Mouse (Mus musculus): ENCODE results near the gene Krt42. TPM values are rescaled to one million over a fixed set of nuclear protein-coding genes. Genes with fewer than 3 reads are reported as not detected.

Gene Krt42
- polyA plus RNA-seq, 1 experiment: not detected

- no peak for TF ChIP-seq GATA1 (IDR thresholded peaks at IDR 0.05; ENCODE audit: low read length)
Observed at GRCm38 (mm10) chr11:100254360-100255090, 15.1 kb downstream of the Krt42 start.

GRCm38 (mm10) chr11:100248852-100249465, 20.7 kb downstream of the Krt42 start, which contains the start of gene Krt16:
TSS of gene Krt16 (minus strand) at chr11:100248902.
- TF ChIP-seq GATA1 (IDR thresholded peaks at IDR 0.05; ENCODE audit: low read length): no peak

- no peak for TF ChIP-seq GATA1 (IDR thresholded peaks at IDR 0.05; ENCODE audit: low read length)
Observed at GRCm38 (mm10) chr11:100221741-100222140, 47.9 kb downstream of the Krt42 start.

GRCm38 (mm10) chr11:100219304-100219703, 50.4 kb downstream of the Krt42 start:
- TF ChIP-seq GATA1 (IDR thresholded peaks at IDR 0.05; ENCODE audit: low read length): no peak

Other genes starting within 250 kb of the Krt42 start
- gene Krt33b, start 240.0 kb downstream of the Krt42 start, polyA plus RNA-seq (2012): not detected in 2 replicates
- gene Krt34, start 228.3 kb downstream of the Krt42 start, polyA plus RNA-seq (2012): not detected in 2 replicates
- gene Krt31, start 219.3 kb downstream of the Krt42 start, polyA plus RNA-seq (2012): not detected in 2 replicates
- not detected in 2 replicates for gene Krt32, start 181.6 kb downstream of the Krt42 start, polyA plus RNA-seq (2012)
- not detected in 2 replicates for gene Krt35, start 173.6 kb downstream of the Krt42 start, polyA plus RNA-seq (2012)
- not detected in 2 replicates for gene Krt36, start 164.2 kb downstream of the Krt42 start, polyA plus RNA-seq (2012)
- not detected in 2 replicates for gene Krt13, start 148.3 kb downstream of the Krt42 start, polyA plus RNA-seq (2012)
- gene Krt15, start 133.9 kb downstream of the Krt42 start, polyA plus RNA-seq (2012): not detected in 2 replicates
- not detected in 2 replicates for gene Krt19, start 121.2 kb downstream of the Krt42 start, polyA plus RNA-seq (2012)
- gene Krt9, start 76.6 kb downstream of the Krt42 start, polyA plus RNA-seq (2012): not detected in 2 replicates
- gene Krt14, start 62.3 kb downstream of the Krt42 start, polyA plus RNA-seq (2012): not detected in 2 replicates
- not detected in 2 replicates for gene Krt16, start 21.0 kb downstream of the Krt42 start, polyA plus RNA-seq (2012)
- gene Krt17, start 8.8 kb downstream of the Krt42 start, polyA plus RNA-seq (2012): 0.04 TPM in 1 of 2 replicates, not detected in the other
- gene Eif1, start 50.0 kb upstream of the Krt42 start, polyA plus RNA-seq (2012): 517 and 775 TPM in 2 replicates
- gene Gast, start 64.5 kb upstream of the Krt42 start, polyA plus RNA-seq (2012): not detected in 2 replicates
- not detected in 2 replicates for gene Hap1, start 86.3 kb upstream of the Krt42 start, polyA plus RNA-seq (2012)
- not detected in 2 replicates for gene Jup, start 127.9 kb upstream of the Krt42 start, polyA plus RNA-seq (2012)
- not detected in 2 replicates for gene P3h4, start 145.0 kb upstream of the Krt42 start, polyA plus RNA-seq (2012)
- gene Fkbp10, start 145.8 kb upstream of the Krt42 start, polyA plus RNA-seq (2012): not detected in 2 replicates
- 51.0 and 63.7 TPM in 2 replicates for gene Nt5c3b, start 171.9 kb upstream of the Krt42 start, polyA plus RNA-seq (2012)
- gene Klhl10, start 172.0 kb upstream of the Krt42 start, polyA plus RNA-seq (2012): 0.09 TPM in 2 replicates
- gene Klhl11, start 202.9 kb upstream of the Krt42 start, polyA plus RNA-seq (2012): 3.4 and 3.8 TPM in 2 replicates

Measured in G1E-ER4 (cell line).